Mouse (Mus musculus): ENCODE measurements around the gene Hspa5. TPM values are rescaled to one million over a fixed set of nuclear protein-coding genes. Genes with fewer than 3 reads are reported as not detected.
"Not testable (repeated sequence)": the region's sequence is repeated elsewhere in the genome, so short reads cannot be mapped to it uniquely, and the experiment has no call there.

The Hspa5 gene
- polyA plus RNA-seq, 2 experiments: 253 to 479 TPM

GRCm38 (mm10) chr2:34795426-34795825, 23.7 kb downstream of the Hspa5 start:
- Histone ChIP-seq H3K4me2 (ENCODE audit: low read depth) (no peak overlapping the region), H3K36me3 (replicated peaks; ENCODE audit: control insufficient read depth, insufficient read depth, low read depth) (no peaks in the 10 kb centered on the region; the same call in 1 of the 2 replicates), H3K9me3 (ENCODE audit: control insufficient read depth, low read length) (no peaks in the 10 kb centered on the region), H3K27me3 (ENCODE audit: control insufficient read depth, insufficient read depth, low read length) (no peaks in the 10 kb centered on the region), H3K9ac (replicated peaks) (no peak overlapping the region), H3K4me3 (ENCODE audit: insufficient read depth in 1 of 2, low read depth in 2 of 2, low read length in 2 of 2) (no peak overlapping the region), H3K4me1 (replicated peaks; ENCODE audit: control insufficient read depth in 2 of 2, insufficient read depth in 2 of 2, low read length in 1 of 2) (peaks cover 9 to 14% of the 10 kb centered on the region in 2 experiments), H3K27ac (no peak overlapping the region)
- no peak for ATAC-seq (ENCODE audit: insufficient read depth)
- no peak for TF ChIP-seq CTCF (IDR thresholded peaks at IDR 0.05; ENCODE audit: low read depth)
- TF ChIP-seq EP300 (IDR thresholded peaks at IDR 0.05; ENCODE audit: low read depth): no peak
- WGBS (ENCODE audit: insufficient replicate concordance): 78% methylated on average over 7 of the region's 7 CpGs
- no peak for DNase-seq (ENCODE audit: low read depth in 3 of 3, low spot score in 3 of 3)

GRCm38 (mm10) chr2:34799357-34800256, 27.8 kb downstream of the Hspa5 start, which contains the start of gene Rabepk:
Rabepk (minus strand) TSS chr2:34799912.
- H3K4me2 ChIP-seq (ENCODE audit: low read depth): peak within 1 kb of the TSS; percentile 74
- DNase-seq (ENCODE audit: low read depth in 3 of 3, low spot score in 3 of 3) (peak; percentile 81 to 83 (median 82)), ATAC-seq (ENCODE audit: insufficient read depth) (peak; percentile 75)
- peaks cover 10% of the 10 kb centered on the region for H3K36me3 ChIP-seq (replicated peaks; ENCODE audit: control insufficient read depth, insufficient read depth, low read depth)
- no peaks in the 10 kb centered on the region for H3K27me3 ChIP-seq (ENCODE audit: control insufficient read depth, insufficient read depth, low read length)
- H3K27ac ChIP-seq: peak within 1 kb of the TSS; percentile 65
- no peak for TF ChIP-seq CTCF (IDR thresholded peaks at IDR 0.05; ENCODE audit: low read depth)
- no peak for TF ChIP-seq EP300 (IDR thresholded peaks at IDR 0.05; ENCODE audit: low read depth)
- H3K4me1 ChIP-seq (replicated peaks; ENCODE audit: control insufficient read depth in 2 of 2, insufficient read depth in 2 of 2, low read length in 1 of 2): peaks cover 23 to 30% of the 10 kb centered on the region in 2 experiments
- WGBS (ENCODE audit: insufficient replicate concordance): 1% methylated on average over 44 of the region's 44 CpGs
- no peaks in the 10 kb centered on the region for H3K9me3 ChIP-seq (ENCODE audit: control insufficient read depth, low read length)
- peak within 1 kb of the TSS; percentile 67 to 98 for H3K4me3 ChIP-seq (ENCODE audit: insufficient read depth in 1 of 2, low read depth in 2 of 2, low read length in 2 of 2)
- peak within 1 kb of the TSS; percentile 69 for H3K9ac ChIP-seq (replicated peaks)

DNA sequence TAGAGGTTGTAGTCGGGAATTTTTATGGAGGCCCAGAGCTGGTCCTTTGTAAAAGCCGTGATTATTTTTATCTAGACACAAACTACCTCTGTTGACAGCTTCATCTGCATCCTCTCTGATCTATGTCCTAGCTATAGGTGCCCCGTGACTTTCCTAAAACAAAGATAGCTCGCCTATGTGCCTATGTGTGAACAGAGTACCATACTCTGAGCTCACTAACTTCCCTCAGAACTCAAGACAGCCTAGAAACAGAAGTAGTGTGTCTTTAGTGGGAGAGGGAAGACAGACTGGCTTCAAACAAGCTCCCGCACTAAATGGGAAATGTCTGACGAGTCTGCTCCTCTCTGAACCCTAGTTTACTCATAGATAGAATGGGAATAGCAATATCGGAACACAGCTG, 28.6 kb downstream of the Hspa5 start:
- Histone ChIP-seq H3K9ac (replicated peaks) (peak overlapping the region; percentile 69), H3K4me1 (replicated peaks; ENCODE audit: control insufficient read depth in 2 of 2, insufficient read depth in 2 of 2, low read length in 1 of 2) (peaks cover 30 to 34% of the 10 kb centered on the region in 2 experiments), H3K9me3 (ENCODE audit: control insufficient read depth, low read length) (no peaks in the 10 kb centered on the region), H3K36me3 (replicated peaks; ENCODE audit: control insufficient read depth, insufficient read depth, low read depth) (peaks cover 17% of the 10 kb centered on the region), H3K27me3 (ENCODE audit: control insufficient read depth, insufficient read depth, low read length) (no peaks in the 10 kb centered on the region), H3K27ac (peak overlapping the region; percentile 65), H3K4me2 (ENCODE audit: low read depth) (peak overlapping the region; percentile 74), H3K4me3 (ENCODE audit: insufficient read depth in 1 of 2, low read depth in 2 of 2, low read length in 2 of 2) (peak overlapping the region in 1 of 2 experiments; percentile 67; a peak in 3 of 4 replicates)
- TF ChIP-seq EP300 (IDR thresholded peaks at IDR 0.05; ENCODE audit: low read depth) (no peak), CTCF (IDR thresholded peaks at IDR 0.05; ENCODE audit: low read depth) (no peak)
- DNase-seq (ENCODE audit: low read depth in 3 of 3, low spot score in 3 of 3) (no peak), ATAC-seq (ENCODE audit: insufficient read depth) (no peak)
- 31% methylated on average over 7 of the region's 7 CpGs for WGBS (ENCODE audit: insufficient replicate concordance)

GRCm38 (mm10) chr2:34801516-34802482, 30.0 kb downstream of the Hspa5 start:
- Histone ChIP-seq H3K4me3 (ENCODE audit: insufficient read depth in 1 of 2, low read depth in 2 of 2, low read length in 2 of 2) (peak overlapping the region; percentile 83 to 87), H3K9ac (replicated peaks) (peak overlapping the region; percentile 97), H3K27ac (peak overlapping the region; percentile 92), H3K27me3 (ENCODE audit: control insufficient read depth, insufficient read depth, low read length) (no peaks in the 10 kb centered on the region), H3K36me3 (replicated peaks; ENCODE audit: control insufficient read depth, insufficient read depth, low read depth) (peaks cover 29% of the 10 kb centered on the region), H3K4me1 (replicated peaks; ENCODE audit: control insufficient read depth in 2 of 2, insufficient read depth in 2 of 2, low read length in 1 of 2) (peaks cover 42 to 44% of the 10 kb centered on the region in 2 experiments), H3K9me3 (ENCODE audit: control insufficient read depth, low read length) (no peaks in the 10 kb centered on the region), H3K4me2 (ENCODE audit: low read depth) (peak overlapping the region; percentile 87)
- 5% methylated on average over 39 of the region's 39 CpGs for WGBS (ENCODE audit: insufficient replicate concordance)
- ATAC-seq (ENCODE audit: insufficient read depth): peak; percentile 85
- TF ChIP-seq CTCF (IDR thresholded peaks at IDR 0.05; ENCODE audit: low read depth) (peak; percentile 50), EP300 (IDR thresholded peaks at IDR 0.05; ENCODE audit: low read depth) (no peak)
- DNase-seq (ENCODE audit: low read depth in 3 of 3, low spot score in 3 of 3): peak; percentile 99

DNA sequence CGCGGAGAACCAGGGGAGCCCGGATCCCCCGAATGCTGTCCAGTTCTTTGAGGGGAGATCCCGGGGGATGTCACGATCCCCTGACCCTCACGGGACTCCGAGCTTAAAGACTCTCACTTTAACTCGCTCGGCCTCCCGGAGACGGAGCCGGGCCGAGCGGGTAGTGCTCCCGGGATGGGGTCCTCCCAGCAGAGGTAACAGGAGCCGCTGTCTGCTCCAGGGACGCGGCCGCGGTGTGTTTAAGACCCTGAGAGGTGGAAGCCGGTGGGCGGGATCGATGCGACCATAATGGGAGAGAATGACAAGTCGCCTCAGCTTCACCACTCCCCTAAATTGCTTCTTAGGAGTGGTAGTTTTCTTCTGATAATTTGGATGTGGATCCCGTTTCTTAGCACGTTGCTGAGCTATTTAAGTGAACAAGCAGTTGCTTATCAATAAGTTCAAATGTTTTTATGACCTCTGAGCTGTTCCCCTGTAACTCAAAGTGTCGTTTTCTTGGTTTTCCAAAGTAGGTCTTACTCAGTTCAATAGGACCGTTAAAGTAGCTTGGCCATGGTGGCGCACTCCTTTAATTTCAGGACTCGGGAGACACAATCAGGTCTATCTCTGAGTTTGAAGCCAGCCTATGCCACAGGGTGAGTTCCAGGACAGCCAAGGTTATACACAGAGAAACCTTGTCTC, 30.9 kb downstream of the Hspa5 start:
- WGBS (ENCODE audit: insufficient replicate concordance): under 1% methylated on average over 26 of the region's 32 CpGs
- Histone ChIP-seq H3K4me3 (ENCODE audit: insufficient read depth in 1 of 2, low read depth in 2 of 2, low read length in 2 of 2) (peak overlapping the region; percentile 83 to 87), H3K36me3 (replicated peaks; ENCODE audit: control insufficient read depth, insufficient read depth, low read depth) (peaks cover 36% of the 10 kb centered on the region), H3K4me1 (replicated peaks; ENCODE audit: control insufficient read depth in 2 of 2, insufficient read depth in 2 of 2, low read length in 1 of 2) (peaks cover 44 to 46% of the 10 kb centered on the region in 2 experiments), H3K9ac (replicated peaks) (peak overlapping the region; percentile 97), H3K4me2 (ENCODE audit: low read depth) (peak overlapping the region; percentile 87), H3K27ac (peak overlapping the region; percentile 92)
- peak; percentile 44 for ATAC-seq (ENCODE audit: insufficient read depth)
- H3K27me3 ChIP-seq (ENCODE audit: control insufficient read depth, insufficient read depth, low read length); DNase-seq (ENCODE audit: low read depth in 3 of 3, low spot score in 3 of 3); H3K9me3 ChIP-seq (ENCODE audit: control insufficient read depth, low read length): not testable (repeated sequence)
